Mouse (Mus musculus) midbrain, embryonic 15.5 days (tissue): ENCODE data around the gene Gm10696. TPM values are rescaled to one million over a fixed set of nuclear protein-coding genes. Genes with fewer than 3 reads are reported as not detected.
"Not testable (repeated sequence)": the region's sequence is repeated elsewhere in the genome, so short reads cannot be mapped to it uniquely, and the experiment has no call there.

Experiments
- ATAC-seq: fragments of 200-750 bp; cut with Nextera tagmentation; replicated peaks from 2 replicates; pipeline ENCODE4 v1.8.0; 2017; ENCODE audit warnings: moderate TSS enrichment
- H3K27ac ChIP-seq: fragments of 300-500 bp; sonication (generic); 2 replicates; pipeline ENCODE4 v1.5.1; 2015; ENCODE audit warnings: mild to moderate bottlenecking, inconsistent platforms
- H3K27me3 ChIP-seq: fragments of 300-500 bp; sonication (generic); replicated peaks from 2 replicates; pipeline ENCODE4 v1.6.1; 2015; ENCODE audit warnings: inconsistent platforms
- H3K36me3 ChIP-seq: fragments of 300-500 bp; sonication (generic); replicated peaks from 2 replicates; pipeline ENCODE4 v1.6.1; 2015; ENCODE audit warnings: inconsistent platforms
- H3K4me1 ChIP-seq: fragments of 300-500 bp; sonication (generic); 2 replicates; pipeline ENCODE4 v1.6.1; 2015; ENCODE audit warnings: inconsistent platforms
- H3K4me2 ChIP-seq: fragments of 300-500 bp; sonication (generic); 2 replicates; pipeline ENCODE4 v1.6.1; 2015; ENCODE audit warnings: inconsistent platforms, mild to moderate bottlenecking, moderate library complexity
- H3K4me3 ChIP-seq: fragments of 300-500 bp; sonication (generic); 2 replicates; pipeline ENCODE4 v1.5.1; 2015; ENCODE audit warnings: mild to moderate bottlenecking, inconsistent platforms
- H3K9ac ChIP-seq: fragments of 300-500 bp; sonication (generic); 2 replicates; pipeline ENCODE4 v1.6.1; 2015; ENCODE audit warnings: mild to moderate bottlenecking, inconsistent platforms
- H3K9me3 ChIP-seq: fragments of 300-500 bp; sonication (generic); 2 replicates; pipeline ENCODE4 v1.6.1; 2016; ENCODE audit warnings: inconsistent platforms
- WGBS: fragments of 180-500 bp; shearing (Covaris S2); methylation state at CpG from one replicate; pipeline ENCODE4 v1.1.7; 2015; ENCODE audit warnings: mixed read lengths; 5-methylcytosine and 5-hydroxymethylcytosine counted together
- polyA plus RNA-seq: library from polyadenylated mRNA; unstranded; fragments of >200 nt; fragmentation: Nextera tagmentation; extraction: Ambion mirVana; gene quantifications from 2 replicates; pipeline ENCODE4 v1.2.1, GENCODE M21; 2015

Gene Gm10696
- polyA plus RNA-seq, result not detected in 2 replicates

DNA sequence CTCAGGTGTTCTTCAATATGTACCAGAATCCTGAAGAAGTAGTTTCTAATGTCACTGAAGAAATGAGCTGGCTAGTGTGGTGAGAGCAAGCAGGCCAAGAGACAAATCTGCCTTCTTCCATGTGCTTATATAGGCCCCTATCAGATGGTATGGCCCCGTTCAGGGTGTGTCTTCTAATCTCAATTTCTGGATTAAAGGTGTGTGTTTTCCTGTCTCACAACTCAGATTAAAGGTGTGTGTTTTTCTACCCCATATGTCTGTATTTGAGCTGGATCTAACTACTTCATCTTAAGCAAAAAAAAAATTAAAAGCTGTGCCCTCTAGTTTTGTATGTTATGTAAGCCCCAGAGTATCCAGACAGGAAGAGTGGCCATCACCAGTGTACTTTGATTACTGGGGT, at the start of gene Gm10696:
Gm10696 (minus strand) TSS at position 101 of the 400 bp plus-strand sequence.
- 90% methylated on average over 1 of the region's 1 CpGs for WGBS
- H3K27me3 ChIP-seq, H3K4me3 ChIP-seq, H3K4me2 ChIP-seq, H3K9me3 ChIP-seq, H3K27ac ChIP-seq, ATAC-seq, H3K4me1 ChIP-seq, H3K36me3 ChIP-seq, H3K9ac ChIP-seq: not testable (repeated sequence)

- H3K4me2 ChIP-seq, H3K36me3 ChIP-seq, ATAC-seq, H3K27me3 ChIP-seq, H3K9me3 ChIP-seq, H3K4me3 ChIP-seq, H3K9ac ChIP-seq, H3K4me1 ChIP-seq, H3K27ac ChIP-seq: not testable (repeated sequence)
- WGBS, result 94% methylated on average over 3 of the region's 4 CpGs
Observed at GRCm38 (mm10) chr3:94196414-94196813, 18.4 kb upstream of the Gm10696 start, which contains the start of gene Gm5286. Gene Gm5286 (plus strand): TSS chr3:94196714.

- not testable (repeated sequence) for H3K9ac ChIP-seq, H3K36me3 ChIP-seq, H3K4me3 ChIP-seq, H3K27me3 ChIP-seq, ATAC-seq, H3K27ac ChIP-seq, H3K9me3 ChIP-seq, H3K4me2 ChIP-seq, H3K4me1 ChIP-seq
Observed at GRCm38 (mm10) chr3:94167351-94167750, 10.6 kb downstream of the Gm10696 start.

Other genes with a start within 250 kb of the Gm10696 start
- not detected in 2 replicates for gene Gm9117, start 234.7 kb downstream of the Gm10696 start, polyA plus RNA-seq
- not detected in 2 replicates for gene Tdpoz5, start 216.9 kb downstream of the Gm10696 start, polyA plus RNA-seq
- gene Gm9125, start 123.3 kb downstream of the Gm10696 start, polyA plus RNA-seq, result not detected in 2 replicates
- gene Gm10697, start 105.5 kb downstream of the Gm10696 start, polyA plus RNA-seq, result not detected in 2 replicates
- gene Gm5286, start 18.5 kb upstream of the Gm10696 start, polyA plus RNA-seq, result not detected in 2 replicates
- not detected in 2 replicates for gene Gm4778, start 85.8 kb upstream of the Gm10696 start, polyA plus RNA-seq
- 53.1 and 56.9 TPM in 2 replicates for gene Them4, start 131.9 kb upstream of the Gm10696 start, polyA plus RNA-seq
- not detected in 2 replicates for gene Them5, start 163.9 kb upstream of the Gm10696 start, polyA plus RNA-seq
- 2.8 and 3.2 TPM in 2 replicates for gene C2cd4d, start 184.2 kb upstream of the Gm10696 start, polyA plus RNA-seq
- 0.23 and 0.39 TPM in 2 replicates for gene Rorc, start 194.6 kb upstream of the Gm10696 start, polyA plus RNA-seq
- 1.6 TPM in 2 replicates for gene Lingo4, start 220.3 kb upstream of the Gm10696 start, polyA plus RNA-seq
- 47.8 and 53.2 TPM in 2 replicates for gene Tdrkh, start 235.1 kb upstream of the Gm10696 start, polyA plus RNA-seq